Mouse (Mus musculus) hindbrain, postnatal 0 days (tissue): ENCODE data around the gene Gm21964. TPM values are rescaled to one million over a fixed set of nuclear protein-coding genes. Genes with fewer than 3 reads are reported as not detected.

Experiments
- ATAC-seq: fragments of 200-750 bp; cut with Nextera tagmentation; 2 replicates; pipeline ENCODE4 v1.8.0; 2017; ENCODE audit warnings: mild to moderate bottlenecking, moderate TSS enrichment, moderate library complexity
- DNase-seq: peaks from one replicate; pipeline ENCODE4 v3.0.0-alpha.2; 2015; ENCODE audit warnings: low spot score
- H3K27ac ChIP-seq: fragments of 300-500 bp; sonication (generic); 2 replicates; pipeline ENCODE4 v1.5.1; 2014; ENCODE audit warnings: mild to moderate bottlenecking
- H3K27me3 ChIP-seq: fragments of 300-500 bp; sonication (generic); 2 replicates; pipeline ENCODE4 v1.6.1; 2014; ENCODE audit warnings: low read length, mixed read lengths; ENCODE audit not compliant: insufficient read depth
- H3K36me3 ChIP-seq: fragments of 300-500 bp; sonication (generic); 2 replicates; pipeline ENCODE4 v1.6.1; 2014; ENCODE audit warnings: low read length, mixed read lengths; ENCODE audit not compliant: insufficient read depth
- H3K4me1 ChIP-seq: fragments of 300-500 bp; sonication (generic); 2 replicates; pipeline ENCODE4 v1.6.1; 2014; ENCODE audit warnings: antibody characterized with exemption, low read length, mixed read lengths; ENCODE audit not compliant: insufficient read depth
- H3K4me2 ChIP-seq: fragments of 300-500 bp; sonication (generic); 2 replicates; pipeline ENCODE4 v1.6.1; 2014; ENCODE audit warnings: low read depth, mild to moderate bottlenecking, low read length, moderate library complexity, mixed read lengths
- H3K4me3 ChIP-seq: fragments of 300-500 bp; sonication (generic); 2 replicates; pipeline ENCODE4 v1.5.1; 2014; ENCODE audit warnings: low read length
- H3K9ac ChIP-seq: fragments of 300-500 bp; sonication (generic); replicated peaks from 2 replicates; pipeline ENCODE4 v1.6.1; 2014; ENCODE audit warnings: mild to moderate bottlenecking, low read length, moderate library complexity, mixed read lengths
- H3K9me3 ChIP-seq: fragments of 300-500 bp; sonication (generic); 2 replicates; pipeline ENCODE4 v1.6.1; 2016; ENCODE audit warnings: low read length, mixed read lengths
- CTCF ChIP-seq: IDR thresholded peaks from 2 replicates; pipeline ENCODE4 v1.5.1; 2016; ENCODE audit warnings: antibody characterized with exemption, control low read depth, low read depth
- WGBS: fragments of 180-500 bp; shearing (Covaris S2); extraction: QIAGEN DNeasy Blood & Tissue Kit; methylation state at CpG from one replicate; pipeline ENCODE4 v1.1.7; 2014; 5-methylcytosine and 5-hydroxymethylcytosine counted together
- polyA plus RNA-seq: library from polyadenylated mRNA; unstranded; fragments of >200 nt; fragmentation: Nextera tagmentation; extraction: Ambion mirVana; gene quantifications from 2 replicates; pipeline ENCODE4 v1.2.1, GENCODE M21; 2015
- total RNA-seq: library from RNA; depleted of rRNA; stranded (reverse); fragments of >200 nt; gene quantifications from 2 replicates; pipeline ENCODE4 v1.2.3, GENCODE M21; 2014; rRNA removed

Gm21964 gene
- total RNA-seq (not detected in 2 replicates), polyA plus RNA-seq (not detected in 2 replicates)

- Histone ChIP-seq H3K4me1 (no peaks in the 10 kb centered on the region), H3K9ac (no peak within 1 kb of the TSS), H3K4me3 (no peak within 1 kb of the TSS), H3K27me3 (no peaks in the 10 kb centered on the region), H3K27ac (no peak within 1 kb of the TSS), H3K4me2 (no peak within 1 kb of the TSS), H3K36me3 (no peaks in the 10 kb centered on the region), H3K9me3 (no peaks in the 10 kb centered on the region)
- no peak for TF ChIP-seq CTCF
- WGBS: 89% methylated on average over 12 of the region's 12 CpGs
- DNase-seq (no peak), ATAC-seq (no peak)
Measured at GRCm38 (mm10) chr8:110100907-110101306, at the start of gene Gm21964. TSS of gene Gm21964 (plus strand) at chr8:110101207.

GRCm38 (mm10) chr8:110051208-110051607, 49.8 kb upstream of the Gm21964 start:
- H3K9ac ChIP-seq: no peak overlapping the region
- no peak overlapping the region for H3K27ac ChIP-seq
- H3K4me1 ChIP-seq: no peaks in the 10 kb centered on the region
- ATAC-seq (no peak), DNase-seq (no peak)
- 79% methylated on average over 6 of the region's 6 CpGs for WGBS
- no peaks in the 10 kb centered on the region for H3K36me3 ChIP-seq
- H3K4me3 ChIP-seq: no peak overlapping the region
- TF ChIP-seq CTCF: no peak
- no peak overlapping the region for H3K4me2 ChIP-seq
- no peaks in the 10 kb centered on the region for H3K27me3 ChIP-seq
- no peaks in the 10 kb centered on the region for H3K9me3 ChIP-seq

GRCm38 (mm10) chr8:110058207-110058606, 42.8 kb upstream of the Gm21964 start:
- Histone ChIP-seq H3K4me3 (no peak overlapping the region), H3K27ac (no peak overlapping the region), H3K36me3 (no peaks in the 10 kb centered on the region), H3K9ac (no peak overlapping the region), H3K9me3 (no peaks in the 10 kb centered on the region), H3K4me1 (no peaks in the 10 kb centered on the region), H3K4me2 (no peak overlapping the region), H3K27me3 (no peaks in the 10 kb centered on the region)
- ATAC-seq (no peak), DNase-seq (no peak)
- 57% methylated on average over 8 of the region's 8 CpGs for WGBS
- TF ChIP-seq CTCF: no peak

- Histone ChIP-seq H3K27ac (no peak overlapping the region), H3K9me3 (no peaks in the 10 kb centered on the region), H3K4me2 (no peak overlapping the region), H3K4me1 (no peaks in the 10 kb centered on the region), H3K4me3 (no peak overlapping the region), H3K9ac (no peak overlapping the region), H3K36me3 (no peaks in the 10 kb centered on the region), H3K27me3 (no peaks in the 10 kb centered on the region)
- 73% methylated on average over 9 of the region's 9 CpGs for WGBS
- no peak for ATAC-seq
- no peak for TF ChIP-seq CTCF
- DNase-seq: no peak
Measured at GRCm38 (mm10) chr8:110064161-110064560, 36.8 kb upstream of the Gm21964 start.

GRCm38 (mm10) chr8:110064606-110065365, 36.2 kb upstream of the Gm21964 start:
- H3K4me3 ChIP-seq: no peak overlapping the region
- no peak overlapping the region for H3K4me2 ChIP-seq
- H3K27ac ChIP-seq: no peak overlapping the region
- TF ChIP-seq CTCF: no peak
- peak; percentile 20 for DNase-seq
- H3K9me3 ChIP-seq: no peaks in the 10 kb centered on the region
- H3K9ac ChIP-seq: no peak overlapping the region
- 81% methylated on average over 18 of the region's 18 CpGs for WGBS
- no peaks in the 10 kb centered on the region for H3K36me3 ChIP-seq
- no peak for ATAC-seq
- H3K27me3 ChIP-seq: no peaks in the 10 kb centered on the region
- H3K4me1 ChIP-seq: no peaks in the 10 kb centered on the region

GRCm38 (mm10) chr8:110065676-110066075, 35.3 kb upstream of the Gm21964 start:
- H3K4me2 ChIP-seq: no peak overlapping the region
- DNase-seq (no peak), ATAC-seq (no peak)
- H3K9me3 ChIP-seq: no peaks in the 10 kb centered on the region
- no peaks in the 10 kb centered on the region for H3K36me3 ChIP-seq
- TF ChIP-seq CTCF: no peak
- 92% methylated on average over 4 of the region's 4 CpGs for WGBS
- H3K27me3 ChIP-seq: no peaks in the 10 kb centered on the region
- H3K27ac ChIP-seq: no peak overlapping the region
- no peak overlapping the region for H3K9ac ChIP-seq
- no peaks in the 10 kb centered on the region for H3K4me1 ChIP-seq
- no peak overlapping the region for H3K4me3 ChIP-seq

GRCm38 (mm10) chr8:110069706-110070105, 31.3 kb upstream of the Gm21964 start:
- Histone ChIP-seq H3K27me3 (no peaks in the 10 kb centered on the region), H3K9ac (no peak overlapping the region), H3K9me3 (no peaks in the 10 kb centered on the region), H3K36me3 (no peaks in the 10 kb centered on the region), H3K4me3 (no peak overlapping the region), H3K27ac (no peak overlapping the region), H3K4me2 (no peak overlapping the region), H3K4me1 (no peaks in the 10 kb centered on the region)
- ATAC-seq (no peak), DNase-seq (no peak)
- 78% methylated on average over 4 of the region's 4 CpGs for WGBS
- no peak for TF ChIP-seq CTCF
